Mouse (Mus musculus) embryonic fibroblast, embryonic 13.5 days (primary cell): Measurements from ENCODE around the gene Apbb1ip.

Experiments
- CTCF ChIP-seq: IDR thresholded peaks from 2 replicates; pipeline ENCODE4 v1.5.1; 2011; ENCODE audit warnings: mild to moderate bottlenecking, control low read depth, low read length, moderate library complexity, borderline replicate concordance; ENCODE audit not compliant: insufficient read depth
- POLR2A ChIP-seq: IDR thresholded peaks from 2 replicates; pipeline ENCODE4 v1.6.1; 2011; ENCODE audit warnings: low read depth, mild to moderate bottlenecking, control low read depth, low read length, moderate library complexity

DNA sequence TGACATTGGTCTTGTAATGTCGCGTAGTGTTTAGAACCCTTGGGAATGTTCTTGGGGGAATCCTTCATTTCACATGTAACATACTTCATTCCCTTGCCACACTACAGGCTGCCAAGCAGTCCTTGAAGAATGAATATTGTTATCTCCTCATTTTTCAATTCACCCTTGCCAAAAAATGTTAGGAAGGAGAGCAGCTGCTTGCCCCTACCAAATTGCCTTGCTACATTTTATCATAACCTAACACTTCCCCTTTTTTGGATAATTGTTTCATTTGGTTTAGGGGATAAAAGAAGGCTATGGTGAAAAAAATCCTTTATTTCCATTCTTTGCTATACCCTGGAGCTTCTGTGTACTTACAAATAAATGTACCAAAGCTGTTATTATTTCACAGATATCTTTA, 41.8 kb downstream of the Apbb1ip start:
- TF ChIP-seq CTCF = no peak
- TF ChIP-seq POLR2A = no peak
